Mouse (Mus musculus): ENCODE results near the gene Scrn2. TPM values are rescaled to one million over a fixed set of nuclear protein-coding genes. Genes with fewer than 3 reads are reported as not detected.
A peak's percentile ranks its signal among the peaks of the same experiment; 100 is the strongest.

The Scrn2 gene
- polyA plus RNA-seq, 1 experiment from 2014 or later = 14.4 TPM

- no peak for ATAC-seq (ENCODE audit: insufficient number of reproducible peaks, insufficient read depth, low FRiP score, low read depth)
- Histone ChIP-seq H3K4me2 (ENCODE audit: low read length) (no peak overlapping the region), H3K36me3 (ENCODE audit: control insufficient read depth, insufficient read depth, low read length) (peaks cover 16% of the 10 kb centered on the region; the same call in 1 of the 2 replicates), H3K27me3 (ENCODE audit: control insufficient read depth, insufficient read depth, low read length) (no peaks in the 10 kb centered on the region), H3K4me3 (ENCODE audit: control insufficient read depth in 1 of 2, insufficient read depth in 1 of 2, low read depth in 1 of 2, low read length in 2 of 2) (no peak overlapping the region), H3K9ac (ENCODE audit: low read length) (no peak overlapping the region), H3K9me3 (ENCODE audit: control insufficient read depth, low read length) (no peaks in the 10 kb centered on the region), H3K4me1 (ENCODE audit: control insufficient read depth in 2 of 2, insufficient read depth in 2 of 2, low read length in 2 of 2) (peaks cover 0 to 7% of the 10 kb centered on the region in 2 experiments; a peak in 2 of 4 replicates), H3K27ac (replicated peaks in 1 of 2; ENCODE audit: control insufficient read depth in 1 of 2, insufficient read depth in 1 of 2, low read depth in 2 of 2, low read length in 2 of 2) (no peak overlapping the region)
- WGBS = 61% methylated on average over 12 of the region's 12 CpGs
These were observed 2.2 kb downstream of the Scrn2 start for GRCm38 (mm10) chr11:97031977-97032376.

- Histone ChIP-seq H3K4me3 (ENCODE audit: control insufficient read depth in 1 of 2, insufficient read depth in 1 of 2, low read depth in 1 of 2, low read length in 2 of 2) (no peak overlapping the region), H3K27me3 (ENCODE audit: control insufficient read depth, insufficient read depth, low read length) (no peaks in the 10 kb centered on the region), H3K4me2 (ENCODE audit: low read length) (no peak overlapping the region), H3K27ac (replicated peaks in 1 of 2; ENCODE audit: control insufficient read depth in 1 of 2, insufficient read depth in 1 of 2, low read depth in 2 of 2, low read length in 2 of 2) (no peak overlapping the region), H3K9ac (ENCODE audit: low read length) (no peak overlapping the region), H3K36me3 (ENCODE audit: control insufficient read depth, insufficient read depth, low read length) (peaks cover 16% of the 10 kb centered on the region; the same call in 1 of the 2 replicates), H3K9me3 (ENCODE audit: control insufficient read depth, low read length) (no peaks in the 10 kb centered on the region), H3K4me1 (ENCODE audit: control insufficient read depth in 2 of 2, insufficient read depth in 2 of 2, low read length in 2 of 2) (peaks cover 0 to 7% of the 10 kb centered on the region in 2 experiments; a peak in 2 of 4 replicates)
- ATAC-seq (ENCODE audit: insufficient number of reproducible peaks, insufficient read depth, low FRiP score, low read depth) = no peak
- WGBS = 93% methylated on average over 4 of the region's 4 CpGs
These were observed 2.8 kb downstream of the Scrn2 start for GRCm38 (mm10) chr11:97032499-97032898.

- H3K27ac ChIP-seq (replicated peaks in 1 of 2; ENCODE audit: control insufficient read depth in 1 of 2, insufficient read depth in 1 of 2, low read depth in 2 of 2, low read length in 2 of 2) = no peak overlapping the region
- WGBS = 91% methylated on average over 4 of the region's 4 CpGs
- no peak overlapping the region for H3K9ac ChIP-seq (ENCODE audit: low read length)
- no peaks in the 10 kb centered on the region for H3K27me3 ChIP-seq (ENCODE audit: control insufficient read depth, insufficient read depth, low read length)
- no peak overlapping the region for H3K4me3 ChIP-seq (ENCODE audit: control insufficient read depth in 1 of 2, insufficient read depth in 1 of 2, low read depth in 1 of 2, low read length in 2 of 2)
- ATAC-seq (ENCODE audit: insufficient number of reproducible peaks, insufficient read depth, low FRiP score, low read depth) = no peak
- H3K4me1 ChIP-seq (ENCODE audit: control insufficient read depth in 2 of 2, insufficient read depth in 2 of 2, low read length in 2 of 2) = peaks cover 0 to 7% of the 10 kb centered on the region in 2 experiments; a peak in 2 of 4 replicates
- peaks cover 16% of the 10 kb centered on the region; the same call in 1 of the 2 replicates for H3K36me3 ChIP-seq (ENCODE audit: control insufficient read depth, insufficient read depth, low read length)
- H3K4me2 ChIP-seq (ENCODE audit: low read length) = no peak overlapping the region
- no peaks in the 10 kb centered on the region for H3K9me3 ChIP-seq (ENCODE audit: control insufficient read depth, low read length)
These were observed 4.0 kb downstream of the Scrn2 start for GRCm38 (mm10) chr11:97033781-97034180.

- ATAC-seq (ENCODE audit: insufficient number of reproducible peaks, insufficient read depth, low FRiP score, low read depth) = no peak
These were observed 6.4 kb downstream of the Scrn2 start for GRCm38 (mm10) chr11:97036141-97036540.

GRCm38 (mm10) chr11:97038881-97039280 is 9.1 kb downstream of the Scrn2 start:
- Histone ChIP-seq H3K4me2 (ENCODE audit: low read length) (no peak overlapping the region), H3K4me1 (ENCODE audit: control insufficient read depth in 2 of 2, insufficient read depth in 2 of 2, low read length in 2 of 2) (peaks cover 5 to 9% of the 10 kb centered on the region in 2 experiments), H3K27ac (replicated peaks in 1 of 2; ENCODE audit: control insufficient read depth in 1 of 2, insufficient read depth in 1 of 2, low read depth in 2 of 2, low read length in 2 of 2) (no peak overlapping the region), H3K9me3 (ENCODE audit: control insufficient read depth, low read length) (no peaks in the 10 kb centered on the region), H3K4me3 (ENCODE audit: control insufficient read depth in 1 of 2, insufficient read depth in 1 of 2, low read depth in 1 of 2, low read length in 2 of 2) (no peak overlapping the region), H3K9ac (ENCODE audit: low read length) (no peak overlapping the region), H3K36me3 (ENCODE audit: control insufficient read depth, insufficient read depth, low read length) (peaks cover 9% of the 10 kb centered on the region), H3K27me3 (ENCODE audit: control insufficient read depth, insufficient read depth, low read length) (no peaks in the 10 kb centered on the region)
- 45% methylated on average over 7 of the region's 7 CpGs for WGBS
- ATAC-seq (ENCODE audit: insufficient number of reproducible peaks, insufficient read depth, low FRiP score, low read depth) = no peak

More at GRCm38 (mm10) chr11:97036141-97036540, 6.4 kb downstream of the Scrn2 start:
- Histone ChIP-seq H3K4me2 (ENCODE audit: low read length) (no peak overlapping the region), H3K4me1 (ENCODE audit: control insufficient read depth in 2 of 2, insufficient read depth in 2 of 2, low read length in 2 of 2) (peaks cover 2% of the 10 kb centered on the region in 2 experiments; a peak in 2 of 4 replicates), H3K4me3 (ENCODE audit: control insufficient read depth in 1 of 2, insufficient read depth in 1 of 2, low read depth in 1 of 2, low read length in 2 of 2) (no peak overlapping the region), H3K27ac (replicated peaks in 1 of 2; ENCODE audit: control insufficient read depth in 1 of 2, insufficient read depth in 1 of 2, low read depth in 2 of 2, low read length in 2 of 2) (no peak overlapping the region), H3K9ac (ENCODE audit: low read length) (no peak overlapping the region), H3K36me3 (ENCODE audit: control insufficient read depth, insufficient read depth, low read length) (peaks cover 16% of the 10 kb centered on the region; the same call in 1 of the 2 replicates), H3K27me3 (ENCODE audit: control insufficient read depth, insufficient read depth, low read length) (no peaks in the 10 kb centered on the region), H3K9me3 (ENCODE audit: control insufficient read depth, low read length) (no peaks in the 10 kb centered on the region)
- WGBS = 68% methylated on average over 5 of the region's 5 CpGs

- Histone ChIP-seq H3K4me3 (ENCODE audit: control insufficient read depth in 1 of 2, insufficient read depth in 1 of 2, low read depth in 1 of 2, low read length in 2 of 2) (peak overlapping the region; percentile 54 to 90), H3K36me3 (ENCODE audit: control insufficient read depth, insufficient read depth, low read length) (peaks cover 16% of the 10 kb centered on the region)
These were observed 10.7 kb downstream of the Scrn2 start for GRCm38 (mm10) chr11:97040301-97041021.

GRCm38 (mm10) chr11:97041022-97041899 is 11.5 kb downstream of the Scrn2 start, which contains the start of the genes Lrrc46 and Mrpl10:
TSS of gene Lrrc46 (minus strand) at chr11:97041407.
TSS of gene Mrpl10 (plus strand) at chr11:97041560.
- no peaks in the 10 kb centered on the region for H3K9me3 ChIP-seq (ENCODE audit: control insufficient read depth, low read length)
- peak within 1 kb of the TSS; percentile 84 to 90 for H3K4me3 ChIP-seq (ENCODE audit: control insufficient read depth in 1 of 2, insufficient read depth in 1 of 2, low read depth in 1 of 2, low read length in 2 of 2)
- H3K27ac ChIP-seq (replicated peaks in 1 of 2; ENCODE audit: control insufficient read depth in 1 of 2, insufficient read depth in 1 of 2, low read depth in 2 of 2, low read length in 2 of 2) = peak within 1 kb of the TSS; percentile 16 to 30; a peak in 1 of 4 replicates
- H3K9ac ChIP-seq (ENCODE audit: low read length) = peak within 1 kb of the TSS; percentile 96
- H3K36me3 ChIP-seq (ENCODE audit: control insufficient read depth, insufficient read depth, low read length) = peaks cover 19% of the 10 kb centered on the region
- under 1% methylated on average over 48 of the region's 48 CpGs for WGBS
- peak; percentile 78 for ATAC-seq (ENCODE audit: insufficient number of reproducible peaks, insufficient read depth, low FRiP score, low read depth)
- no peaks in the 10 kb centered on the region for H3K27me3 ChIP-seq (ENCODE audit: control insufficient read depth, insufficient read depth, low read length)
- H3K4me1 ChIP-seq (ENCODE audit: control insufficient read depth in 2 of 2, insufficient read depth in 2 of 2, low read length in 2 of 2) = peaks cover 5 to 9% of the 10 kb centered on the region in 2 experiments
- peak within 1 kb of the TSS; percentile 90 for H3K4me2 ChIP-seq (ENCODE audit: low read length)

More at GRCm38 (mm10) chr11:97040301-97041021, 10.7 kb downstream of the Scrn2 start:
- H3K9me3 ChIP-seq (ENCODE audit: control insufficient read depth, low read length) = no peaks in the 10 kb centered on the region
- peak overlapping the region; percentile 90 for H3K4me2 ChIP-seq (ENCODE audit: low read length)
- peaks cover 5 to 9% of the 10 kb centered on the region in 2 experiments for H3K4me1 ChIP-seq (ENCODE audit: control insufficient read depth in 2 of 2, insufficient read depth in 2 of 2, low read length in 2 of 2)
- H3K9ac ChIP-seq (ENCODE audit: low read length) = peak overlapping the region; percentile 66
- H3K27ac ChIP-seq (replicated peaks in 1 of 2; ENCODE audit: control insufficient read depth in 1 of 2, insufficient read depth in 1 of 2, low read depth in 2 of 2, low read length in 2 of 2) = no peak overlapping the region
- no peak for ATAC-seq (ENCODE audit: insufficient number of reproducible peaks, insufficient read depth, low FRiP score, low read depth)
- 42% methylated on average over 12 of the region's 12 CpGs for WGBS
- no peaks in the 10 kb centered on the region for H3K27me3 ChIP-seq (ENCODE audit: control insufficient read depth, insufficient read depth, low read length)

Measured in heart, embryonic 14.5 days (tissue).